Mouse (Mus musculus): Measurements from ENCODE around the gene Cd302. TPM values are rescaled to one million over a fixed set of nuclear protein-coding genes. Genes with fewer than 3 reads are reported as not detected.

The Cd302 gene
- total RNA-seq, 1 experiment from 2014 or later: 48.2 TPM

- DNase-seq: no peak
Observed at GRCm38 (mm10) chr2:60253506-60253905, 30.8 kb downstream of the Cd302 start.

- DNase-seq: no peak
Observed at GRCm38 (mm10) chr2:60252782-60253181, 31.5 kb downstream of the Cd302 start.

- no peak for DNase-seq
Observed at GRCm38 (mm10) chr2:60234506-60234905, 49.8 kb downstream of the Cd302 start.

DNA sequence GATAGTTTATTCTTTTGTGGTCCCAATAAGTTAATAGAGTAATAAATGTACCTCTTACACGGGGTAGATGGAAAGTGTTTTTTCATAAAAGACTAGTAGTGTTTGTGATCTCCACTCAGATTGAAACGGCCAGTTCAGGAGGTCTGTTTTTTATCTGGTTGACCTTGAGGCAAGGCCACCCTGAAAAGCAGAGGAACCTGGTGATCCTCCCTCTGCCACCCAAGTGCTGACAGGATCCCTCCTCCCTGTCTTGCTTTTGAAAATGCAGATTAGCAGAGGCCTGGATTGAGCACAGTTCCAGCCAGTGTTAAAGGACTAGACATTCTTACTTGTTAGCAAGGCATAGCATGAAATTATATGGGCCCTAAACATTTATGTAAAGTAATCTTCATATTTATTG, 51.1 kb downstream of the Cd302 start:
- peak; percentile 63 for DNase-seq

GRCm38 (mm10) chr2:60230361-60230760, 53.9 kb downstream of the Cd302 start:
- no peak for DNase-seq

DNA sequence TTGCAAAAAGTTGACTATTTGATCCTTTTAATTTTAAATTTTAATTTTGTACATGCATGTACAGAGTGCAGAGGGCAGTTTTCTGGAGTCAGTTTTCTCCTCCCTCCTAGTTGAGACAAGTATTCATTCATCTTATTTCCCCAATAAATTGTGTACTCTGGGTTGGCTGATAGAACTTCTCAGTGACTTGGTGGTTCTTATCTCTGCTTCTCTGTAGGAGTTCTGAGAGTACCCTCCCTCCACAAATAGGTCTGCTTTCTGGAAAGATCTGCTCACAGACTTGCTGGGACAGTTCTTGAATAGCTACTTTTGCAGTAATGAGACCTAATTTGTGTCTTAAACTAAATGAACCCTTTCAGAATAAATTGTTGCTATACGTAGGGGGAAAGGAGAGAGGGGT, 55.8 kb downstream of the Cd302 start:
- no peak for DNase-seq

DNA sequence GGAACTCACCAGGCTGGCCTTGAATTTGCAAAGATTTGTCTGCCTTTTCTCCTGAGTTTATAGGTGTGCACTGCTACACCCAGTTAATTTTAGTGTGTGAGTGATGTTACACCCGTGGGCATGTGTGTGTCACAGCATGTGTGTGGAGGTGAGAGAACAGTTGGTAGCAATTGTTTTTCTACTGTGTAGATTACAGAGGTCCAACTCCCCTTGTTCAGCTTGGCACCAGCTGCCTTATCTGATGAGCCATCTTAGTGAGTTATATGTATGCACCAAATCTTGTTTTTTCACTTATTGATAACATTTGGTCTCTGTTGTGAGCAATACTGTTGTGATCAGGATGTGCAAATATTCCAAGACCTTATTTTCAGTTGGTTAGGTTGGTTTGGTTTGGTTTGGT, 60.8 kb downstream of the Cd302 start:
- no peak for DNase-seq

DNA sequence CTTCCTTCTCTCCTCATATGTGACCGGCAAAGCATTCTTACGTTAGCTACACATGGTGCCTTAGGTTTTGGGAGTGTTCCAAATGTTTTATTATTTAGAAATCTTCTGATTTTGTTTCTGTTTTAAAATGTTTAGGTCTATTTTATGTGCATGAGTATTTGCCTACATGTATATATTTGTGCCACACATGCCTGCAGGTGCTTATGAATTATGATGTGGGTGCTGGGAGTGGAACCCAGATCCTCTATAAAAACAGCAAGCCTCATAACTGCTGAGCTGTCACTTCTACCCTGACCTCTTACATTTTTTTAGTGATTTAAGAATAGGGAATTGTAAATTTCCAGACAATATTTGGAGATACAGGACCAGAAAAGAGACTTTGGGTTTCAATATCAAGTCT, 62.3 kb downstream of the Cd302 start:
- DNase-seq: no peak

DNA sequence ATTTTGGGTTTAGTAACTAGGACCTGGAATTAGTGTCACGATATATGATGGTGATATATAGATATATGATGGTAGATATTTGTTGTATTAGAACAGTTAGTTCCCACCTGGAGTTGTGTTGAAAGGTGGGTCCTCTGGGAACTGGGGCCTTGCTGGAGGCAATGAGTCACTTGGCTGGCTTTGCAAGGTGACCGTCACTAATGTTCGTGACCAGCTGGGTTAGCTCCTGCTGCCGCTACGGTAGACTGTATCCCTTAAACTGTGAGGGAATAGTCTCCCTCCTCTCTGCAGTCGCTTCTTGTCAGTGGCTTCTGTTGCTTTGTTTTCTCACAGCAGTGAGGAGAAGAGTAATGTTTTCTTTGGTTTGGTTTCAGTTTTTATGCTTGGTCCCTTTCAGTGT, 63.1 kb downstream of the Cd302 start:
- DNase-seq: peak; percentile 70

DNA sequence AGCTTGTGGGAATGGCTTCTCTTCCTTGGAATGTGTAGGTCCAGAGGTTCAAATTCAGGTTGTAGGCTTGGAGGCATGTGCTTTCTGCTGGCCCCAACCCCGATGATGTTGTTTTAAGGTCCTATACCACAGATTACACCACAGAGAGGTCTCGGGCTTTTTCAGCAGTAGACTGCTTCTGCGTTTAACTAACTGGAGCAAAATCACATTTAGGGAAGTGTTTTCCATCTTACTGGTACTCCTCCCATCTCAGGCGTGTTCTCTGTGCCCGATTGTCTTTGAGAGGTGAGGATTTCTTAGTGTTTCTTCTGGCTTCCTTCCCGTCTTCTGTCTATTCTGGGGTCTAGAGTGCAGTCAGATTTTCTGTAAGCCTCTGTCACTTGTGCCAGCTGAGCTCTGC, 66.7 kb downstream of the Cd302 start:
- no peak for DNase-seq

DNA sequence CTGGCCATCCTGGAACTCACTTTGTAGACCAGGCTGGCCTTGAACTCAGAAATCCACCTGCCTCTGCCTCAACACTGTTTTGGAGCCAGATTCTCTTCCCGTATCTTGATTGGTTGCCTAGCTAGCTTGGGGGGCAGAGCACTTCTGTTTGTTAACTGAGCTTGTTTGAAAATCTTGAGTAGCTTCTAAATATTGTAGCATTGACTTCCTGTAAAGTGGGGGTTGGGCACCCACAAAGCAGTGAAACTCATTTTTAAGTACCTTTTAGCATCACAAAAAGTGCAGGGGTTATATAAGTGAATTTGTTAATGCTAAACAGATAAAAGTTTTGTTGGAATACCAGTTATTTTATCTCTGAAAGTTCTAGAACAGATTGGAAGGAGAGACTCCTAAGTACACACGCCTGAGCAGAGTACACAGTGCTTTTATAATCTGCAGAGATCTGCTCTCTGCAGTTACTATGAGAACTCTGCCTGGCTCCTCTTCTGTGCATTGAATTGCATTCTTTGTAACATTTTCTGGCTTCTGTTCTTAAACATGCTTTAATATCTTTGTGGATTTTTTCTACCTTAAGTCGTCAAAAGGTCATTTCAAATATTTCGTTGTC, 67.6 kb downstream of the Cd302 start:
- no peak for DNase-seq

DNA sequence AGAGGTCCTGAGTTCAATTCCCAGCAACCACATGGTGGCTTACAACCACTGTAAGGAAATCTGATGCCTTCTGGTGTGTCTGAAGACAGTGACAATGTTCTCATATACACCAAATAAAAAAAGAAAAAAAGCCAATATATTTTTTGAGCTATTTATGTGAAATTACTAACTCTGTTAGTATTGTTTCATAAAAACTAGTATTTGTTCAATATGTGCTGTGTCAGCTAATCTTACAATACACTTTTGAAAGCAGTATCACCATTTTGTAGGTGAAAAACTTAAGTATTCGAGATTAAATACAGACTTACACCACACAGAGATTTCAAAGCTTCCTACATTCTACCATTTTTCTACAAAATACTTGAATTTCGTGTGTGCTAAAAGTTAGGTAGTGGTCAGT, 69.6 kb downstream of the Cd302 start:
- no peak for DNase-seq

DNA sequence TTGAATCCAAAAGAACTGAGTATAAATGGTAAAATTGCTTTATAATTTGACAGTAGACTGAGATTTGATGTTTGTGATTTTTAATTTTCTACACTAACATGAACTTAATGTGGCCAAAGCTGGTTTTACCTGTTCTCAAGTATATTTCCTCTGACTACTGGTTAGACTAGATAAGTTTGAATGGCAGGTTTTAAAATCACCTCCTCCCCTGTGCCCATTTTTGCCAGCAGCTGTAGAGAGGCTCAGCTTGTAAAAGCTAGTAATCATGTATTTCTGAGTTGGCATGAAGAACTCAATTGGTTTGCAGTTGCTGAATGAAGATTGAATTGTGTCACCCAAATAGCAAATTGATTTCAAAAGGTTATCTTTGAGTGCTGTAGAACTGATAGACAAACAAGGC, 71.8 kb downstream of the Cd302 start:
- no peak for DNase-seq

DNA sequence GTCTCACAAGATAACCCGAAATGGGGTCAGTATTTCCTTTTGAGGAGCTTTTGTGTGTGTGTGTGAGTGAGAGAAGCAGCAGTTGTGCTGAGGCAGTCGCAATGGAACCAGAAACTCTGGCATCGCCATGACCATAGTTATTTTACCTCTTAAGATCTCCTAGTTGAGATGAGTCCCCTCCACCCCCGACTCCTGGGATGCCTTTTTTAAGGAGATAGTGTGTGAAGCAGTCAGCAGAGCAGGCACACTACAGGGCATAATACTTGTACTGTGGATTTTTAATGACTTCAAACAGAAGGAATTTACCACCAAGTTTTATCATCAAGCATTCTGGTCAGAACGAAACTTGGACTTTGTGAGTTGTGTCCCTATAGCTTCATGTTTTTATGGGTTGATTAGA, 73.5 kb downstream of the Cd302 start:
- DNase-seq: no peak

DNA sequence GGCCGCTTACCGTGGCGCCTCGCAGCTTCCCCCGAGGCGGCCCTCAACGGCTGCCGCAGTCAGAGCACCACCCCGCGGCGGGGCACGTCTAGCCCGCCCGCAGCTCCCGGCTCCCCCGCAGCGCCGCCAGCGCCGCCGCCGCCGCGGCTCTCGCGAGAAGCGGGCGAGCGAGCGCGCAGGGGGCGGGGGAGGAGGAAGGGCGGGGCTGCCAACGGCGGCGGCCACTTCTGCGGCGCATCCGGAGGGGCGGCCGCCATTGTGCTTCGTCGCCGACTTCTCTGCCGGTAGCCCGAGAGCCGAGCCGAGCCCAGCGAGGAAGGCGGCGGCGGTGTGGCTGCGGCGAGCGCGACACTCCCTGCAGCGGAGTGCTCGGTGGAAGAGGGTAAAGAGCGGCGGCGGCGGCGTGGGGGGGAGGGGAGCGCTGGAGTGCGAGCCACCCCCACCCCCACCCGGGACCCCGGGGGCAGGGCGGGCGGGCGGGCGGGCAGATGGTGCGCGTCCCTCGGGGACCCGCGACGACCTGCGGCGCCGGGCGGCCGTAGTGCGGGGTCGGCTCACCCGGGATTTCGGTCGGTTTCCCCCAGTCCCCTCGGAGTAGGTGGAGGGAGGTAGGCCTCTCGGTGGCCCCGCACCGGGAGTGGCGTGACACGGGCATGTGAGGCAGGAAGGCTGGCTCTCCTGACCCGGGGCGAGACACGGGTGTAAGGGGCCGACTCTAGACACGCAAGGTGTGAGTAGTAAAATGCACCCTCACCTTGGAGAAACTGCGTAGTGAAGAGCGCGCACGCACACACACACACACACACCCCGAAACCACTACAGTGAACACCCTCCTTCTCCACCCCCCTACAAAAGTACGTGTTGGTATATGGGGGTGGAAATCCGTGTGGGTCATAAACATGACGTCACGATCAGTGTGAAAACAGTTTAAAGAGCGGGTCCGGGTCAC, 74.3 kb downstream of the Cd302 start, which contains the start of the genes Baz2b and March7:
Gene Baz2b (minus strand): TSS at position 137 of the 949 bp plus-strand sequence.
Gene March7 (plus strand): TSS at position 185 of the 949 bp plus-strand sequence.
- DNase-seq: peak; percentile 95

DNA sequence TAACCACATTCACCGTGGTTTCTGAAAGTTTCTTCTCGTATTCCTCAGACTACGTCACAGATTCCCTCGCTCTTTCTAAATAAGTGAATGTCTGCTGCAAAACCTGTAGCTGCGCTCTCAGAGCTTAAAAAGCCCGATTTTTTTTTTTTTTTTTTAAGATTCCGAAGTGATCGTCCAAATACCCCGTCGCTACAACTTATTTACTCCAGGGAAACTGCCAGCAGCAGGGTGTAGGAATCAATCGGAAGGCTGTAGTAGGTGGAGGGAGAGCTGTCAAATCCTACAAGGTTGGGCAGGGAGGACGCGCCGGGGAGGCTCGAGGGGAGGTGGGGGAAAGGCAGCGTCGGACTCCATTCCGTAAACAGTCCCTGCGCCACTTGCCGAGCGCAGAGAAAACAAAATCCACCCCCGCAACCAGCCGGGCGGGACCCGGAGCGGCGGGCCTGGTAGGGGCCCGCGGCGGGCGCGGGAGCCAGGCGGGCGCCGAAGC, 75.1 kb downstream of the Cd302 start:
- DNase-seq: peak; percentile 78

- no peak for DNase-seq
Observed at GRCm38 (mm10) chr2:60205795-60206194, 78.5 kb downstream of the Cd302 start.

GRCm38 (mm10) chr2:60204162-60204561, 80.1 kb downstream of the Cd302 start:
- DNase-seq: no peak

DNA sequence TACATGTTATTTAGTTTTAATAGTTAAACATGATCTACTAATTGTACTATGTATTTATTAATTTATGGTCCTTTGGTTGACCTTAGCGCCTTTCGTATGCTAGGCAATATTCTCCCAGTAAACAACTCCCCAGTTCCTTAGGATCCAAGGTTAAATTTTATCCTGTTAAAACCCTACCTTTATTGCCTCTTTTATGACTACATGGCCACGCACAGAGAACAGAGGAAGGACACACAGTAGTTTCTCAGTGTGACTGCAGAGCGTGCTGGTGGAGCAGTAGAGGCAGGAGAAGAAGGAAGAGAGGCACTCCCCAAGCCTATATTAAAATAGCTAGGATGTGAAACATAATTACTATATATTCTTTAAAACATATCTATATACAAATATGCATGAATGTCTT, 80.6 kb downstream of the Cd302 start:
- DNase-seq: no peak

- DNase-seq: no peak
Observed at GRCm38 (mm10) chr2:60202900-60203530, 81.3 kb downstream of the Cd302 start.

Data from adrenal gland, postnatal 14 days (tissue).